Mouse (Mus musculus): ENCODE measurements around the gene Qsox1. TPM values are rescaled to one million over a fixed set of nuclear protein-coding genes. Genes with fewer than 3 reads are reported as not detected.

Gene Qsox1
- total and polyA plus RNA-seq, 3 experiments, result 8.4 to 17.1 TPM; not detected in 1

GRCm38 (mm10) chr1:155805607-155806006 is 7.1 kb downstream of the Qsox1 start:
- 0 out of 4 replicates have a peak, but pooled peaks cover 0 to 2% of the 10 kb centered on the region in 2 experiments for H3K36me3 ChIP-seq (ENCODE audit: control insufficient read depth in 1 of 2, insufficient read depth in 2 of 2, low read length in 2 of 2)
- no peaks in the 10 kb centered on the region for H3K79me2 ChIP-seq (ENCODE audit: control insufficient read depth, insufficient read depth, low read length, poor library complexity)
- no peak overlapping the region for H3K27ac ChIP-seq (ENCODE audit: control insufficient read depth, low read depth, low read length)
- DNase-seq (ENCODE audit: low read depth, low spot score), result no peak
- no peaks in the 10 kb centered on the region for H3K27me3 ChIP-seq (ENCODE audit: control insufficient read depth in 1 of 2, insufficient read depth in 2 of 2, low read length in 2 of 2)
- no peak overlapping the region for H3K4me3 ChIP-seq (ENCODE audit: control insufficient read depth in 1 of 2, insufficient read depth in 1 of 2, low read depth in 2 of 2, low read length in 2 of 2)
- no peaks in the 10 kb centered on the region for H3K9me3 ChIP-seq (replicated peaks; ENCODE audit: insufficient read depth, low read length)
- no peak overlapping the region for H3K9ac ChIP-seq (ENCODE audit: control insufficient read depth, low read depth, low read length, poor library complexity, severe bottlenecking)
- H3K4me1 ChIP-seq (ENCODE audit: control insufficient read depth in 1 of 2, insufficient read depth in 2 of 2, low read length in 2 of 2), result peaks cover 0 to 5% of the 10 kb centered on the region in 2 experiments; a peak in 1 of 4 replicates
- TF ChIP-seq TAL1 (IDR thresholded peaks at IDR 0.05; ENCODE audit: low read length) (no peak), ELF1 (IDR thresholded peaks at IDR 0.05; ENCODE audit: low read depth, low read length) (no peak), MAZ (IDR thresholded peaks at IDR 0.05; ENCODE audit: low read depth, low read length) (no peak), MAX (IDR thresholded peaks at IDR 0.05; ENCODE audit: low read length) (no peak), ZMIZ1 (IDR thresholded peaks at IDR 0.05; ENCODE audit: low read depth, low read length) (no peak), MYC (IDR thresholded peaks at IDR 0.05; ENCODE audit: low read depth, low read length) (no peak), SIN3A (IDR thresholded peaks at IDR 0.05; ENCODE audit: low read length) (no peak), CTCF (IDR thresholded peaks at IDR 0.05 in 2 of 3, conservative IDR thresholded peaks at IDR 0.05 in 1 of 3; ENCODE audit: control insufficient read depth in 1 of 3, insufficient read depth in 1 of 3, low read depth in 2 of 3, low read length in 3 of 3, poor library complexity in 1 of 3, severe bottlenecking in 1 of 3) (no peak), ZC3H11A (IDR thresholded peaks at IDR 0.05; ENCODE audit: low read depth, low read length) (no peak)

- peaks cover 7 to 17% of the 10 kb centered on the region in 2 experiments for H3K4me1 ChIP-seq (ENCODE audit: control insufficient read depth in 1 of 2, insufficient read depth in 2 of 2, low read length in 2 of 2)
- no peaks in the 10 kb centered on the region for H3K27me3 ChIP-seq (ENCODE audit: control insufficient read depth in 1 of 2, insufficient read depth in 2 of 2, low read length in 2 of 2)
- no peak for DNase-seq (ENCODE audit: low read depth, low spot score)
- H3K9me3 ChIP-seq (replicated peaks; ENCODE audit: insufficient read depth, low read length), result no peaks in the 10 kb centered on the region
- TF ChIP-seq CHD2 (IDR thresholded peaks at IDR 0.05; ENCODE audit: low read length), result no peak
- no peak for TF ChIP-seq MYC (IDR thresholded peaks at IDR 0.05; ENCODE audit: low read depth, low read length)
- no peak for TF ChIP-seq EP300 (IDR thresholded peaks at IDR 0.05; ENCODE audit: low read depth in 1 of 2, low read length in 2 of 2)
- TF ChIP-seq SIN3A (IDR thresholded peaks at IDR 0.05; ENCODE audit: low read length), result no peak
- no peak for TF ChIP-seq HCFC1 (IDR thresholded peaks at IDR 0.05; ENCODE audit: low read depth, low read length)
- no peak for TF ChIP-seq TAL1 (IDR thresholded peaks at IDR 0.05; ENCODE audit: low read length)
- no peak for TF ChIP-seq RCOR1 (IDR thresholded peaks at IDR 0.05; ENCODE audit: low read depth, low read length)
- TF ChIP-seq RAD21 (IDR thresholded peaks at IDR 0.05; ENCODE audit: low read depth, low read length), result no peak
- no peak for TF ChIP-seq BHLHE40 (IDR thresholded peaks at IDR 0.05; ENCODE audit: borderline replicate concordance, low read depth, low read length)
- no peak for TF ChIP-seq ZKSCAN1 (IDR thresholded peaks at IDR 0.05; ENCODE audit: low read depth, low read length)
- TF ChIP-seq MYB (IDR thresholded peaks at IDR 0.05; ENCODE audit: low read depth, low read length), result no peak
- no peak for TF ChIP-seq GABPA (IDR thresholded peaks at IDR 0.05; ENCODE audit: low read depth, low read length)
- no peak for TF ChIP-seq ZC3H11A (IDR thresholded peaks at IDR 0.05; ENCODE audit: low read depth, low read length)
- no peak for TF ChIP-seq KAT2A (conservative IDR thresholded peaks at IDR 0.05; ENCODE audit: low read depth, low read length)
- no peak for TF ChIP-seq ZNF384 (IDR thresholded peaks at IDR 0.05; ENCODE audit: low read depth, low read length)
- TF ChIP-seq MAX (IDR thresholded peaks at IDR 0.05; ENCODE audit: low read length), result no peak
- TF ChIP-seq MEF2A (IDR thresholded peaks at IDR 0.05; ENCODE audit: extremely low read depth, insufficient replicate concordance, low read depth, low read length, poor library complexity, severe bottlenecking), result no peak
- TF ChIP-seq SMC3 (IDR thresholded peaks at IDR 0.05; ENCODE audit: low read depth, low read length), result no peak
- no peak for TF ChIP-seq MAFK (IDR thresholded peaks at IDR 0.05; ENCODE audit: borderline replicate concordance, low read depth, low read length)
- no peak for TF ChIP-seq ELF1 (IDR thresholded peaks at IDR 0.05; ENCODE audit: low read depth, low read length)
- H3K27ac ChIP-seq (ENCODE audit: control insufficient read depth, low read depth, low read length), result no peak overlapping the region
- H3K79me2 ChIP-seq (ENCODE audit: control insufficient read depth, insufficient read depth, low read length, poor library complexity), result no peaks in the 10 kb centered on the region
- H3K9ac ChIP-seq (ENCODE audit: control insufficient read depth, low read depth, low read length, poor library complexity, severe bottlenecking), result no peak overlapping the region
- no peak overlapping the region for H3K4me3 ChIP-seq (ENCODE audit: control insufficient read depth in 1 of 2, insufficient read depth in 1 of 2, low read depth in 2 of 2, low read length in 2 of 2)
- H3K36me3 ChIP-seq (ENCODE audit: control insufficient read depth in 1 of 2, insufficient read depth in 2 of 2, low read length in 2 of 2), result peaks cover 0 to 10% of the 10 kb centered on the region in 2 experiments; a peak in 2 of 4 replicates
Measured at GRCm38 (mm10) chr1:155801014-155801991, 11.4 kb downstream of the Qsox1 start.
